Mouse (Mus musculus): ENCODE measurements at regions not wholly inside any gene's neighbourhood (a gene's known extent, or its start where the extent isn't known, plus 50 kb on each side); places are given as distances from the start of the nearest gene placed in this dataset.

GRCm38 (mm10) chr2:92831784-92832183 lies 83.1 kb upstream of the Syt13 start:
- ATAC-seq (ENCODE audit: extremely low read depth, insufficient number of reproducible peaks, low FRiP score, poor library complexity, severe bottlenecking): no peak

- no peak for ATAC-seq (ENCODE audit: extremely low read depth, insufficient number of reproducible peaks, low FRiP score, poor library complexity, severe bottlenecking)
Observed at GRCm38 (mm10) chr2:92836203-92836602, 78.7 kb upstream of the Syt13 start.

- ATAC-seq (ENCODE audit: extremely low read depth, insufficient number of reproducible peaks, low FRiP score, poor library complexity, severe bottlenecking): no peak
Observed at GRCm38 (mm10) chr2:92838012-92838411, 76.9 kb upstream of the Syt13 start.

GRCm38 (mm10) chr2:92840009-92840408 lies 74.9 kb upstream of the Syt13 start:
- ATAC-seq (ENCODE audit: extremely low read depth, insufficient number of reproducible peaks, low FRiP score, poor library complexity, severe bottlenecking): no peak

- no peak for ATAC-seq (ENCODE audit: extremely low read depth, insufficient number of reproducible peaks, low FRiP score, poor library complexity, severe bottlenecking)
Observed at GRCm38 (mm10) chr2:92841626-92842025, 73.3 kb upstream of the Syt13 start.

- no peak for ATAC-seq (ENCODE audit: extremely low read depth, insufficient number of reproducible peaks, low FRiP score, poor library complexity, severe bottlenecking)
Observed at GRCm38 (mm10) chr2:92845061-92845769, 69.7 kb upstream of the Syt13 start.

GRCm38 (mm10) chr2:92848962-92849361 lies 65.9 kb upstream of the Syt13 start:
- no peak for ATAC-seq (ENCODE audit: extremely low read depth, insufficient number of reproducible peaks, low FRiP score, poor library complexity, severe bottlenecking)

- ATAC-seq (ENCODE audit: extremely low read depth, insufficient number of reproducible peaks, low FRiP score, poor library complexity, severe bottlenecking): no peak
Observed at GRCm38 (mm10) chr2:92851336-92851735, 63.6 kb upstream of the Syt13 start.

- ATAC-seq (ENCODE audit: extremely low read depth, insufficient number of reproducible peaks, low FRiP score, poor library complexity, severe bottlenecking): no peak
Observed at GRCm38 (mm10) chr2:92853175-92853574, 61.7 kb upstream of the Syt13 start.

GRCm38 (mm10) chr2:92854331-92854730 lies 60.6 kb upstream of the Syt13 start:
- ATAC-seq (ENCODE audit: extremely low read depth, insufficient number of reproducible peaks, low FRiP score, poor library complexity, severe bottlenecking): no peak

GRCm38 (mm10) chr2:92856047-92856446 lies 58.9 kb upstream of the Syt13 start:
- no peak for ATAC-seq (ENCODE audit: extremely low read depth, insufficient number of reproducible peaks, low FRiP score, poor library complexity, severe bottlenecking)

- ATAC-seq (ENCODE audit: extremely low read depth, insufficient number of reproducible peaks, low FRiP score, poor library complexity, severe bottlenecking): no peak
Observed at GRCm38 (mm10) chr2:92860502-92861197, 54.2 kb upstream of the Syt13 start.
